Mouse (Mus musculus) skeletal muscle tissue, adult 2 months (tissue): ENCODE measurements around the gene Grtp1.
A peak's percentile ranks its signal among the peaks of the same experiment; 100 is the strongest.

Experiments used
- DNase-seq: peaks from one replicate; pipeline ENCODE4 v3.0.0-alpha.2; 2012; ENCODE audit warnings: low read depth, low spot score

Grtp1 gene

GRCm38 (mm10) chr8:13174811-13175210 lies 25.6 kb downstream of the Grtp1 start:
- no peak for DNase-seq

GRCm38 (mm10) chr8:13174305-13174704 lies 26.1 kb downstream of the Grtp1 start:
- DNase-seq, result no peak

GRCm38 (mm10) chr8:13170510-13170909 lies 29.9 kb downstream of the Grtp1 start:
- no peak for DNase-seq

GRCm38 (mm10) chr8:13164361-13164760 lies 36.1 kb downstream of the Grtp1 start:
- DNase-seq, result no peak

GRCm38 (mm10) chr8:13163563-13163962 lies 36.9 kb downstream of the Grtp1 start:
- no peak for DNase-seq

GRCm38 (mm10) chr8:13162098-13162497 lies 38.3 kb downstream of the Grtp1 start:
- DNase-seq, result no peak

GRCm38 (mm10) chr8:13160691-13161090 lies 39.7 kb downstream of the Grtp1 start:
- no peak for DNase-seq

- DNase-seq, result no peak
Measured at GRCm38 (mm10) chr8:13159377-13159881, 41.0 kb downstream of the Grtp1 start.

GRCm38 (mm10) chr8:13158718-13159376 lies 41.6 kb downstream of the Grtp1 start, which contains the start of gene Lamp1:
TSS of gene Lamp1 (plus strand) at chr8:13159161.
- DNase-seq, result peak; percentile 100

GRCm38 (mm10) chr8:13156327-13157097 lies 43.9 kb downstream of the Grtp1 start:
- peak; percentile 75 for DNase-seq

GRCm38 (mm10) chr8:13155358-13155757 lies 45.1 kb downstream of the Grtp1 start:
- DNase-seq, result no peak

GRCm38 (mm10) chr8:13154099-13154498 lies 46.3 kb downstream of the Grtp1 start:
- DNase-seq, result no peak

- DNase-seq, result peak; percentile 87
Measured at GRCm38 (mm10) chr8:13150929-13151328, 49.5 kb downstream of the Grtp1 start.

GRCm38 (mm10) chr8:13149866-13150265 lies 50.6 kb downstream of the Grtp1 start:
- DNase-seq, result no peak

- DNase-seq, result no peak
Measured at GRCm38 (mm10) chr8:13149287-13149686, 51.1 kb downstream of the Grtp1 start.

GRCm38 (mm10) chr8:13148476-13148875 lies 51.9 kb downstream of the Grtp1 start:
- DNase-seq, result peak; percentile 60

- DNase-seq, result no peak
Measured at GRCm38 (mm10) chr8:13141681-13142080, 58.7 kb downstream of the Grtp1 start.

- DNase-seq, result no peak
Measured at GRCm38 (mm10) chr8:13139641-13140182, 60.7 kb downstream of the Grtp1 start.

GRCm38 (mm10) chr8:13132220-13132619 lies 68.2 kb downstream of the Grtp1 start:
- peak; percentile 52 for DNase-seq

GRCm38 (mm10) chr8:13124897-13125296 lies 75.5 kb downstream of the Grtp1 start:
- no peak for DNase-seq

- DNase-seq, result no peak
Measured at GRCm38 (mm10) chr8:13122887-13123421, 77.5 kb downstream of the Grtp1 start.
